Mouse (Mus musculus) megakaryocyte progenitor cell, adult 5-6 weeks (primary cell): ENCODE data around the gene Tmem40. TPM values are rescaled to one million over a fixed set of nuclear protein-coding genes. Genes with fewer than 3 reads are reported as not detected.
A peak's percentile ranks its signal among the peaks of the same experiment; 100 is the strongest.

Experiments used
- ATAC-seq: replicated peaks from 2 replicates; pipeline ENCODE4 v1.8.0; 2016; ENCODE audit warnings: mild to moderate bottlenecking, moderate TSS enrichment, inconsistent platforms; ENCODE audit not compliant: poor library complexity
- total RNA-seq, 2 experiments: library from RNA; stranded (forward) in 1 of 2; stranded (reverse) in 1 of 2; fragments of 157-497, 149-512 nt in 1 of 2; fragments of 200-1000 nt in 1 of 2; gene quantifications; 2 replicates each; pipeline versions ENCODE4 v1.2.3 to v1.2.4; 2015 to 2017

The Tmem40 gene
- total RNA-seq, 2 experiments from 2014 or later: 12.2 to 19.0 TPM

DNA sequence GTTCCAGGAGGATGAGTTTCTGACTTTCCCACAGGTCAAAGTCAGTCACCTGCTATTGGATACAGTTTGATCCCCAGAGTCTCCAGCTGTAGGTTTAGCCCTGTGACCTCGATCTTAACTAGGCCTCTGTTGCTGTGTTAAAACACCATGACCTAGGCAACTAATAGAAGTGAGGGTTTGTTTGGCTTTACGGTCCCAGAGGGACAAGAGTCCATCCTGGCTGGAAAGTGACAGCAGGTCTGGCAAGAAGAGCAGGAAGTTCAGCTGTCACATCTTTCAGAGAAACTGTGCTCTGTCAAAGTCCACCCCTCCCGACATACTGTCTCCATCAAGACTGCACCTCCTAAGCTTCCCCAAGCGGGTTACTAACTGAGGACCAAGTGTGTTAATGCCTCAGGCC, 8.6 kb upstream of the Tmem40 start:
- ATAC-seq: no peak

DNA sequence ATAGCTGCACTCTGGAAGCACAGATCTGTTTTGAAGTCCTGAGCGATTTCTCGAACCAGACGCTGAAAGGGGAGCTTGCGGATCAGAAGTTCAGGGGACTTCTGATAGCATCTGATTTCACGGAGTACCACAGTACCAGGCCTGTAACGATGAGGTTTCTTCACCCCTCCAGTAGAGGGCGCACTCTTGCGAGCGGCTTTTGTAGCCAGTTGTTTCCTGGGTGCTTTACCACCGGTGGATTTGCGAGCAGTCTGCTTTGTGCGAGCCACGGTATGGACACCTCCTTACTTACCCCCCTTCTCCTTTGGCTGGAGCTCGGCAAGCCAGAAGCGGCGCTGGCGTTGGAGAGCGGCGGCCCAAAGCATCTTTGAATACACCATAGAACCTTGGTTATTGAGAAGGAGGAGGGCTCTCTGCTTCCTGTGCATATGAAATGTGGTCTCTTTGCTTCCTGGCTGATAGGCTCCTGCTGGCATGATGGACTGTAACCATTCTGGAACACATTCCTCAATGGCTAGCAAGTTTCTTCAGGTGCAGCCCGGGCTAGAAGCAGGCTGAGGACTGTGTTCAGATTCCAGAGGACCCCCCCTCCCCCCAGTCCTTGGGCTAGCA, 8.0 kb upstream of the Tmem40 start:
- ATAC-seq: no peak

DNA sequence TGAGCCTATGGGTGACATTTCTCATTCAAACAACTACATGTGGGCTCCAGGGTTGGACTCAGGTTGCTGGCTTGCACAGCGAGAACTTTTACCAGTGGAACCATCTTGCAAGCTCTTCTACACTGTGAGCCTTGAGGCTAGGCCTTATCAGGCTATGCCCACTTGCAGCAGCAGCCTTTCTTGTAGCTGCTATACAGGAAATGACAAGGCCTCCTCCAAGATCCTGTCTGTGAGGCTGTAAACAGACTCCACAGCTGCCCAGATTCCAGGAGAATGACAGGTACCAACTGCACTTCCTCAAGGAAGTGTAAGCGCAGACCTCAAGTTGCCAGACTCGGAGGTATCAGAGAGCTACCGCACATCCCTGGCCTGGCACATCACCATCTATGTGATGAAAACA, 6.0 kb upstream of the Tmem40 start:
- ATAC-seq: peak; percentile 69

DNA sequence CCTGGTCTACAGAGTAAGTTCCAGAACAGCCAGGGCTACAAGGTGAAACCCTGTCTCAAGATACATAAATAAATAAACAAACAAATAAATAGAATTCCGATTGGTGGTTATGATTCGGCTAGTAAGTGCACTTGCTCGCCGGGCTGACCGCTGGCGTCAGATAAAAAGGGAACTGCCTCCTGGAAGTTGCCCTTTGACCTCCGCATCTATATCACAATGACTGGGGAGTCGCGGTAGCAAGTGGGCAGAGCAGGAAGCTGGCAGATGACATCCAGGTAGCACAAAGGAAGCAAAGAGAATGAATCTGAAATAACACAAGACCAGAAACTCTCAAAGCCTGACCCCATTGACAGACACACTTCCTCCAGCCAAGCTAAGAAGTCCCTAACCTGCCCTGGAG, 5.1 kb upstream of the Tmem40 start:
- ATAC-seq: no peak

DNA sequence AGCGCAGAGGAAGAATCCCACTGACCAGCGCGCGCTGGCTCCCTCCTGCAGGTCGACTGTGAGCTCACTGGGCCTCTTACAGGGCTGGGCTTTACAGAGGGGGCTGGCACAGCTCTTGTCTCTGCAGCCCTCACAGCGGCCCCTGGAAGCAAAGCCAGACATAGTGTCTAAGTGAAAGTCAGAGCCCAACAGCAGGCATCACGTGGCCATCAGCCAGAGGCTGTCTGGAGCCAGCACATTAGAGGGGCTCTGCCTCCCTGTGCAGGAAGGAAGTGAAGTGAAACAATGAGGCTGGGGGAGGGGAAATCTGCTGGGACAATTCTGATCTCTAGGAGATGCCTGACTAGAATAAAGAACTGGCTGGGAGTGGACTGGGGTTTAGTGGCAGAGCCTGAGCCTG, 2.0 kb upstream of the Tmem40 start:
- peak; percentile 48 for ATAC-seq

DNA sequence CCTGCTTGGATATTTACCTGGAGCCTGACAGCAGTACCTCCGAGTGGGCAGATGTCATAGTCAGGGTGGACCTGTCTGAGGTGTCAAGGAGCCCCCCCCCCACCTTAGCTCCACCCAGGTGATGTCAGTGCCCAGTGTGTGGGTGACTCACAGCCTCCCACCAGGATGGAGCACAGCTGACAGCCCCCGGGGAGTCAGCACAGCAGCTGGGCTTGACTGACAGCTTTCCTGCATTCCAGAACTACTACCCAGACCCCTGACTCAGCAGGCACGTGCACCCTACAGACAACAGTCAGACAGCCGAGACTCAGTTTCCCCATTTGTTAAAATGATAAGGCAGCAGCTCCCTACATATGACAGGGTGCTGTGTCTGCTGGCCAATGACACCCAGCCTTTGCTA, 1.2 kb downstream of the Tmem40 start:
- no peak for ATAC-seq

DNA sequence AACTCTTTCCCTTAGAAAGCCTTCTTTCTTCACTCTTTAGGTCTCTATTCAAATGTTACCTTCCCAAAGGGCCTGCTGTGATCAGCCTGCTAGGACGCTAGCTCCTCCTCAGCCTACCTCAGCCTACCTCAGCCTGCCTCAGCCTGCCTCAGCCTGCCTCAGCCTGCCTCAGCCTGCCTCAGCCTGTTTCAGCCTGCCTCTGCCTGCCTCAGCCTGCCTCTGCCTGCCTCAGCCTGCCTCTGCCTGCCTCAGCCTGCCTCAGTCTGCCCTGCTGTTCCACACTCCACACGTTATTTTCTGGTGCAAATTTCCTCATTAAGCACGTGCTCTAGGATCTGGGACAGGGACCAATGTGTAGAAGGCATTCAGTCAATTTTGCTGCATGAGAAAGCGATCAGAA, 2.1 kb downstream of the Tmem40 start:
- no peak for ATAC-seq

DNA sequence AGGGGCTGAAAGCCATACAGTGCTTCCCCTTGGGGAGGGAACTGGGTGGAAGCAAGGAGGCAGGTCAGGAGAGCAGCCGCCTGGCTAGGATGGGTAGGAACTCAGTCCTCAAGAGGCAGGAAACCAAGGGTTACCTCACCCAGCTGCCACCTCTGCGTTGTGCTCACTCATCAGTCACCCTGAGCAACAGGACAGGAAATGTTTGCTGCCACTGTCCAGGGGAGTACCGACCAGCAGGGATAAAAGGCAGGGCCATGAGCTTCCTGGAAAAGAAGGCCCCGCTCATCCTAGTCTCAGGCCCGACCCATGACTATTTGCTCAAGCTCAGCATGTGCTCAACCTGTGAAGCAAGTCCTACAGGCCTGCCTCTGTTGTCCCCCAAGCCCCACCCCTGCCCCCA, 2.7 kb downstream of the Tmem40 start:
- peak; percentile 38 for ATAC-seq

DNA sequence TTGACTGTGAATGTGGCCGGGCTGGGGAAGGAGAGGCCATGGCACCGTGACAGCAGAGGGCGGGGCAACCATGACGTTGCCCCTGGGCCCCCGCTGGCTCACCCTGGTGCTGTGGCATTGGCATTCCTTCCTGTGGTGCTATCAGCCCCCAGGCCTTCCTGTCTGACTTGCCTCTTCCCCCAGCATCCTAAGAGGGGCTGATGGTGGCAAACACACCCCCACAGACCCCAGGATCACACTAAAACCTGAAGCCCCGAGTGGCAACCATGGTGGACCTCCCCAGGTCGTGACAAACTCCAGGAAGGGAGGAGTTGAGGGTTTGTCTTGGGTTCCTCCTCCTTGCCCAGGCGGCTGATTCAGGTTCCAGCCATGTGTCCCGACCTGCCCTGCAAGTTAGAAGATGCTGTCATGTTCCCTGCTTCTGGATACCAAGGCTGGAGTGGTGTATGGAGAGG, 3.2 kb downstream of the Tmem40 start:
- peak; percentile 66 for ATAC-seq

DNA sequence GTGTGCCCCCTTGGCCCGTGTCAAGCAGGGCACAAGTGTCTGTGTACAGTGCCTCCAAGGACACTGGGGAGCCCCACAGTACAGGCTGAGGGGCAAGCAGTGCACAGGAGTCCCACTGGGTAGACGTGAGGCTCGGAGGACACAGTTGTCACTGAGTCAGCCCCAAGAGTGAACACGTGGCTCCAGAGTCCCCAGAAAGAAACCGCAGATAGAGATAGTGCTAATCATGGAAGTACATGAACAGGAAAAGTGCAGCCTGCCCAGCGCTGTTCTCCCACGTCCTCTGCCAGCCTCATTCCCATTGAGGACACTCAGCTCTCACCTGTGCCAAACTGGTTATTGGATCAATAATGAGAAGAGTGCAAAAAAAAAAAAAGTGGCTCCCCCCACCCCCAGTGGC, 6.7 kb downstream of the Tmem40 start:
- ATAC-seq: peak; percentile 45

DNA sequence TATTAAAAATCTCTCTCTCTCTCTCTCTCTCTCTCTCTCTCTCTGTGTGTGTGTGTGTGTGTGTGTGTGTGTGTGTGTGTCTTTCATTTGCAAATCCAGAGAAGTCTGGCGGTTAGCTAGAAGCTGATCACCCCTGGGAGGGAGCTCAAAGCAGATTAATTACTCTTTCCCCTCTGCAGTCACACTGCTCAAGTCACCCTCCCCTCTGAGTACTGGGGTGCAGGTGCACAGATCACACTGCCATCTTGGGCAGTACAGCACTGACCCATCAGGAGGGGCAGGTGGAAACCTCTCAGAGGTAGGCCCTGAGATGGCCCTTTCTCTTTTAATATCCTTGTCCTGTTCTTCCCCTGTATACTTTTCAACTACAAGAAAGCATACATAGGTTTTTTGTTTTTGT, 15.9 kb downstream of the Tmem40 start:
- ATAC-seq: no peak

DNA sequence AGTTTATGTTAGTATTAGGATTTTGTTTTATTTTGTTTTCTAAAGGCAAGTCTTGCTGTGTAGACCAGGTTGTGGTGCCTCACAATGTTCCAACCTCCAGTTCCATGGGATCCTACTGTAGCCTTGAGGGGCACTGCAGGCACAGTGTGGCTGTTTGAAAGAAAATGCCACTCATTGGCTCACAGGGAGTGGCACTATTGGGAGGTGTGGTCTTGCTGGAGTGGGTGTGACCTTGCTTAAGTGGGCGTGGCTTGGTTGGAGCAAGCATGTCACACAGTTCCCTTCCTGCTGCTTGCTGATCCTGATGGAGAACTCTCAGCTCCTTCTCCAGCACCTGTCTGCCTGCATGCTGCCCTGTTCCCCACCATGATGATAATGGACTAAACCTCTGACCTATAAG, 18.6 kb downstream of the Tmem40 start:
- ATAC-seq: peak; percentile 95

DNA sequence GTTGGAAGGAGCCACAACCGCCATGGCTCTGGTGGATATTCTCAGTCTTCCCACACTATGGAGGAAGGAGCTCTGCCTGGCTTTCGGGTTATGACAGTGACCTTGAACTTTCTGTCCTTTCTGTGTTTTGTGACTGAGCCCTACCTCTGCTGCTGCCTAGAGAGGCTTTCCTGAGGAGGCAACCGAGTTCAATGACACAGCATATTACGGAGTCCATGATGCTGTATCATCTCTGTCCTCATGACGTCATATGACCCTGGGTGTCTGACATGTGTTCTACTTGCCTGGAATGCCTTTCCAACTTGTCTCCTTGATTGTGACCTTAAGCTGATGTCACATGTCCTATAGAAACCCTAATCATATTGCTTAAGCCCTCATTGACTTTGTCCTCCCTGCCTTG, 23.2 kb downstream of the Tmem40 start:
- no peak for ATAC-seq

DNA sequence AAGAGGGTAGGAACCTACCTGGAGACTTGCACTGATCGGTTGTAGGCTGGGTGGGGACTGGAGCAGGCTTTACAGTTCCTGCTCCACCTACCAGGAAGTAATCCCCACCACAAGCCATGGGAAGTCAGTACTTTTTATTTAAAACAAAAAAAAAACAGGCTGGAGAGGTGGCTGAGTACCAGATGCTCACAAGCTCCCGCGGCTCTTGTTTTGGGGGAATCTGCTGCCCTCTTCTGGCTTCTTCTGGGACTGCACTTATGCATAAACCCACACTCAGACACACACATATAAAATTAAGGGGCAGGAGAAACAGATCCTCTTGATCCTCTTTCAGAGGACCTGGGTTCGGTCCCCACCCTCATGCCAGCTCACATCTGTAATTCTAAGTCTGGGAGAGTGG, 27.3 kb downstream of the Tmem40 start:
- ATAC-seq: peak; percentile 58; the same call in 1 of the 2 replicates

DNA sequence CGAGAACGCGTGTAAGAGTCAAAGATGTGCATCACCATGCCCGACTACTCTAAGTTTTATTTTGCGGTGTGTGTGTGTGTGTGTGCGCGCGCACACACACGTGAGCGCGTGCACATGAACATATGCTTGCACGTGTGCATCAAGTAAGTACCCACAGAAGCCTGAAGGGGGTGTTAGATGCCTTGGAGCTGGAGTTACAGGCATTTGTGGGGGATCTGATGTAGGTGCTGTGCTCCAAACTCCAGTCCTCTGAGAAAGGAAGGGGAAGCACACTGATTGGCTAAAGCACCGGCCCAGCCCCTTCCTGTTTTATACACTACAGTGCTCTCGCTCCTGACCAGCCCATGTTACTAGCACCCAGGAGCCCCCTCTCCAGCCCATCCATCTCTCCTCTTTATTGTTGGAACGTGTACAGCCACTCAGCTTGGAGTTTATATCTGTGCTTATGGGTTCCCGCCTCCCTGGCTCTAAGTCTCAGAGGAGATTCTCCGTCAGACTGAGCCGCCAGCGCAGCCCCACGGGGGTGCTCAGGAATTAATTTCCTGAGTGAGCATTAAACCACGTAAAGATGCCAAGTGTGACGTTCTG, 29.8 kb downstream of the Tmem40 start:
- ATAC-seq: peak; percentile 23; the same call in 1 of the 2 replicates

DNA sequence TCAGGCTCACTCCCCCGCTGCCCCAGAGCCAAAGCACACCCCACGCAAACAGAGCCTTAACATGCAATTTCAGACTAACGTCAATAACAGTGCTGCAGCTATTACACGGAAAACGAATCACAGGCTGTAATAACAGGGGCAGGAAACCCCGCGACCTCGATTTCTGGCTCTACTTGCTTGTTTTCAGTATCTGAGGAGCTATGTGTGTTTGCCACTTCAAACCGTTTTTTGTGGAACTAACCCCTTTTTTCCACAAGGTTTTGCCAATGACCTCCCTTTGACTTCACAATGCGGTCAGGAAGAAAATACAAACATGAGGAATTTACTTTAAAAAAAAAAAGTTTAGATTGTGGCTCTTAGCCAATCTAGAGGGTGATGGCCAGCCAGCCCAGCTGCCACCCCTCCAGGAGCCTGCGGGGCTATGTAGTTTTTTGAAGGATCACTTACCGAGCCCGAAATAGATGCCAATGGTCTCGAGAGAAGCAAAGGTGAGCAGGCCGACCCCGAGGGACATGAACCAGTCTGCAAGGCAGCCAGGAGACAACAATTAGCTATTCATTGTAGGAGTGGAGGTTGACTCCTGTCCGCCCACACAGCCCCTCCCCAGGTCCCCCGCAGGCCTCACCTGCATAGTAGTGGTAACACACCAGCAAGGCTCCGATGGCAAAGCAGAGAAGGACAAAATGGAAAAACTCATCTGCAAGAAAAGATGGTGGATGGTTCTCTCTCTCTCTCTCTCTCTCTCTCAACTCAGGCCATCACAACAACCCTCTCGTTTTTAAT, 31.5 kb downstream of the Tmem40 start:
- no peak for ATAC-seq

DNA sequence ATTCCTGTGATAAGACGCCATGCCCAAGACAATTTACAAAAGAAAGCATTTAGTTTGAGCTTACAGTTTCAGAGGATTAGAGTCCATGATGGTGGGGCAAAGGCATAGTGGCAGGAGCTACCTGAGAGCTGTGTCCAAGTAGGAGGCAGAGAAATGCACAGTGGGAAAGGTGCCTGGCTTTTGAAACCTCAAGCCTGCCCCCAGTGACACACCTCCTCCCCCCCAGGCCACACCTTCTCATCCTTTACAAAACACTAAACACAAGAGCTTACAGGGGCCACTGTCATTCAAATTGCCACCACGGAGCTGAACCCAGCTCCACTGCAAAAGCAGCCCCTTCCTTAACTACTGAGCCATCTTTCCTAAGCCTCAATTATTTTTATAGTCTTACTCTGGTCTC, 34.6 kb downstream of the Tmem40 start:
- ATAC-seq: no peak

DNA sequence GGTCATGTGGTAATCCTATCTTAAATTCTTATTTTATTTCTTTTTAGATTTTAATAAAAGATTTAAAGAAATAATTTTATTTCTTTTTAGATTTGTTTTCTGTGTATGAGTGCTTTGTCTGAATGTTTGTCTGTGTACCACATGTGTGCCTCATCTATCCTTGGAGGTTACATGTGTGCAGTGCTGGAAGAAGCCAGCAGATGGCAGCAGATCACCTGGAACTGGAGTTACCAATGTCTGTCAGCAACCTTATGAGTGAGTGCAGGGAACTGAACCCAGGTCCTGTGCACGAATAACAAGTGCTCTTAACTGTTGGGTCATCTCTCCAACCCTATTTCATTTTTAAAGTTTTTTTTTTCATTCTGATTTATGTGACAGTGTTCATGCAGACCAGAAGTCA, 35.1 kb downstream of the Tmem40 start:
- peak; percentile 93 for ATAC-seq

DNA sequence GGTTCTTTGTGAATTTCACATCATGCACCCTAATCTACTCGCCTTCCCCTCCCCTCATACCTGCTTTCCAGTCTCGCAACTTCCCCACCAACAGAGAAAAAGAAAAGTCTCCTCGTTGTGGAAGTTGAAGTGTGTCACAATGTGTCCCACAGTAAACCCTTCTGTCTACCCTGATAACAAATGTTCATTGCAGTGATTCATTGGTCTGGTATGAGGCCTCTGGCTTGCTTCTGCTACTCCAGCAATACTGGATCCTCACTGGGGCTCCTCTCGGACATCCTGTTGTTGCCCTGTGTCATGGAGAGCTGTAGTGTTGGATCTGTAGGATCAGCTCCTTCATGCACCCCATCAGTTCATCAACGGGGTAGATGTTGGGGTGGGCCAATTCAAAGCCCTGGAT, 40.0 kb downstream of the Tmem40 start:
- ATAC-seq: no peak

DNA sequence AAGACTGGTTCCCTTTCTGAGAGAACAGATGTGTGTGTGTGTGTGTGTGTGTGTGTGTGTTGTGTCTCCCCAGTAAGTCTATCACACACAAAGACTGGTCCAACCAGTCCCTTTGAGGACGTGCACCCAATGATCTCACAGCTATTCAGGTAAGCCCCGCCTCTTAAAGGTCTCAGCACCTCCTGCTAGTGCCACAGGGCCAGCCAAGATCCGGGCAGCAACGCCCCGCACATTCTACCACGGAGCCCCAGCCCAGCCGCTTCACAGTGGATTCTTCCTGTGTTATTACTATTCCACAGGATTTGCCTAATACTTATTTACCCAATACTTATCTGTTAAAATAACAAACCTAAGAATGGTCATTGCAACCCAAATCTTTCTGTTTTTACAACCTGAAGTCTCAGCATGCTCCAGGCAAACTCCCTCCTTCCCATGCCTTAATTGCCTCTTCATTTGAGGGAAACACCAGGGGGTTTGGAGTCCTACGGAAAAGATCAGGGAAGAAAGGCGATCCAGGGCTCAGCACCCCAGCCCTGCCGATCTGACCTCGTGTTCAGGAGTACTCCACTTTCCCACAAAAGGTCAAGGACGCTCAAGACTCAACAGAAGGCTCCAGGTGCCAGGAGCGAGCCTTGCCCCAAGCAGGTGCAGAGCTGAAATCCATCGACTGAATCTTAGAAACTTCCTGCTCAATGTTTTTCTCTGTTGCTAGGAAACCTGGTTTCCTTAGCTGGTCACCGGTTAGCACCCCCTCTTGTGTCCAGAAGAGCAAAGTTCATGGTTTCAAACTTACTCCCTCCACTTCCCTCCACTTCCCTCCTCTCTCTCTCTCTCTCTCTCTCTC, 44.3 kb downstream of the Tmem40 start:
- peak; percentile 94 for ATAC-seq

DNA sequence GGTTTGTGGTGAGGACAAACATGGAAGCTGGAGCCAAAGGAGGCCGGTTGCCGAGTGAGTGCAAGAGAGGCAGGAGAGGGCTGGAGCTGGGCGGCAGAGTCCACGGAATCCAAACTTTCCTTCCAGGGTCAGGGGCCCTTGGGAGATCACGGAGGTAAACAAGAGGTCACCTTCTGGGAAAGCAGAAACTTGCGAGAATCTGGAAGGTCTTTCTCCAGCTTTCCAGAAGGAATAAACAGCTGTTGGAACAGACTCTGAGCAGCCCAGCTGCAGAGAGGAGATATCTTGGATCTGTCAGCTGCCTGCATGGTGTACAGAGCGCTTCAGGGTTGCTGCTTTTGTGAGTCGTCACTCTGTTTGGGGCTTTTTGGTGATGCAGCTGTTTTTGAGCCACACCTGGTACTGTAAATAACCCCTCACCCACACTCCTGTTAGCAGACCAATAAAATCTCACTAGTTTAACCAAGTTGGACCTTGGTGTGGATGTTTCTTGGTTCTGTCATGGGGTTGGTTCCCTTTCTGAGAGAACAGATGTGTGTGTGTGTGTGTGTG, 45.0 kb downstream of the Tmem40 start:
- ATAC-seq: peak; percentile 38; the same call in 1 of the 2 replicates
